Mouse (Mus musculus) hindbrain, postnatal 0 days (tissue): ENCODE measurements at regions not wholly inside any gene's neighbourhood (a gene's known extent, or its start where the extent isn't known, plus 50 kb on each side); places are given as distances from the start of the nearest gene placed in this dataset.

Experiments used
- ATAC-seq: fragments of 200-750 bp; cut with Nextera tagmentation; 2 replicates; pipeline ENCODE4 v1.8.0; 2017; ENCODE audit warnings: mild to moderate bottlenecking, moderate TSS enrichment, moderate library complexity
- DNase-seq: peaks from one replicate; pipeline ENCODE4 v3.0.0-alpha.2; 2015; ENCODE audit warnings: low spot score
- H3K27ac ChIP-seq: fragments of 300-500 bp; sonication (generic); 2 replicates; pipeline ENCODE4 v1.5.1; 2014; ENCODE audit warnings: mild to moderate bottlenecking
- H3K27me3 ChIP-seq: fragments of 300-500 bp; sonication (generic); 2 replicates; pipeline ENCODE4 v1.6.1; 2014; ENCODE audit warnings: low read length, mixed read lengths; ENCODE audit not compliant: insufficient read depth
- H3K36me3 ChIP-seq: fragments of 300-500 bp; sonication (generic); 2 replicates; pipeline ENCODE4 v1.6.1; 2014; ENCODE audit warnings: low read length, mixed read lengths; ENCODE audit not compliant: insufficient read depth
- H3K4me1 ChIP-seq: fragments of 300-500 bp; sonication (generic); 2 replicates; pipeline ENCODE4 v1.6.1; 2014; ENCODE audit warnings: antibody characterized with exemption, low read length, mixed read lengths; ENCODE audit not compliant: insufficient read depth
- H3K4me2 ChIP-seq: fragments of 300-500 bp; sonication (generic); 2 replicates; pipeline ENCODE4 v1.6.1; 2014; ENCODE audit warnings: low read depth, mild to moderate bottlenecking, low read length, moderate library complexity, mixed read lengths
- H3K4me3 ChIP-seq: fragments of 300-500 bp; sonication (generic); 2 replicates; pipeline ENCODE4 v1.5.1; 2014; ENCODE audit warnings: low read length
- H3K9ac ChIP-seq: fragments of 300-500 bp; sonication (generic); replicated peaks from 2 replicates; pipeline ENCODE4 v1.6.1; 2014; ENCODE audit warnings: mild to moderate bottlenecking, low read length, moderate library complexity, mixed read lengths
- H3K9me3 ChIP-seq: fragments of 300-500 bp; sonication (generic); 2 replicates; pipeline ENCODE4 v1.6.1; 2016; ENCODE audit warnings: low read length, mixed read lengths
- CTCF ChIP-seq: IDR thresholded peaks from 2 replicates; pipeline ENCODE4 v1.5.1; 2016; ENCODE audit warnings: antibody characterized with exemption, control low read depth, low read depth
- WGBS: fragments of 180-500 bp; shearing (Covaris S2); extraction: QIAGEN DNeasy Blood & Tissue Kit; methylation state at CpG from one replicate; pipeline ENCODE4 v1.1.7; 2014; 5-methylcytosine and 5-hydroxymethylcytosine counted together

DNA sequence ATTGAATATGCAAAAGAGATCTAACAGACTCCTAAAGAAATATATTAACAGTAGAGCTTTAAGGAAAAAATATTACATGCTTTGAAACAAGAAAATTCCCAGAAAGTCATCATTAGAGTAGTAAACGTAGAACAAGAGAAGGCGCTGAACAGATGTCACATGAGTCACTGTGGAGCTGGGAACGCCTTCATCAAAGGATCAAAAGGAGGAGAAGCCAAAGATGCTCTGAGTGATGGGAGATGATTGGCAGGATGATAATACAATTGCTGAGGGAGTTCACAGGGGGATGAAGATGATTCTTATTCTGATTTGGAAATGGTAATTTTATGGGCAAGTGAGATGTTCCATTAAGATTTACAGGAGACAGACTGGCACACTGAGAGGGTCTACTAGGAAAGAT, 417.1 kb upstream of the Syt1 start:
- Histone ChIP-seq H3K27ac (no peak overlapping the region), H3K4me3 (no peak overlapping the region), H3K36me3 (no peaks in the 10 kb centered on the region), H3K9me3 (no peaks in the 10 kb centered on the region), H3K9ac (no peak overlapping the region), H3K4me2 (no peak overlapping the region), H3K4me1 (no peaks in the 10 kb centered on the region), H3K27me3 (no peaks in the 10 kb centered on the region)
- TF ChIP-seq CTCF = no peak
- DNase-seq (no peak), ATAC-seq (no peak)
- WGBS = 69% methylated on average over 3 of the region's 3 CpGs

GRCm38 (mm10) chr10:109407011-109407410, 396.2 kb upstream of the Syt1 start:
- H3K4me2 ChIP-seq = no peak overlapping the region
- H3K27ac ChIP-seq = no peak overlapping the region
- no peaks in the 10 kb centered on the region for H3K9me3 ChIP-seq
- H3K27me3 ChIP-seq = no peaks in the 10 kb centered on the region
- DNase-seq (peak; percentile 13), ATAC-seq (no peak)
- H3K9ac ChIP-seq = no peak overlapping the region
- H3K4me3 ChIP-seq = no peak overlapping the region
- 62% methylated on average over 3 of the region's 3 CpGs for WGBS
- no peak for TF ChIP-seq CTCF
- H3K36me3 ChIP-seq = no peaks in the 10 kb centered on the region
- no peaks in the 10 kb centered on the region for H3K4me1 ChIP-seq

DNA sequence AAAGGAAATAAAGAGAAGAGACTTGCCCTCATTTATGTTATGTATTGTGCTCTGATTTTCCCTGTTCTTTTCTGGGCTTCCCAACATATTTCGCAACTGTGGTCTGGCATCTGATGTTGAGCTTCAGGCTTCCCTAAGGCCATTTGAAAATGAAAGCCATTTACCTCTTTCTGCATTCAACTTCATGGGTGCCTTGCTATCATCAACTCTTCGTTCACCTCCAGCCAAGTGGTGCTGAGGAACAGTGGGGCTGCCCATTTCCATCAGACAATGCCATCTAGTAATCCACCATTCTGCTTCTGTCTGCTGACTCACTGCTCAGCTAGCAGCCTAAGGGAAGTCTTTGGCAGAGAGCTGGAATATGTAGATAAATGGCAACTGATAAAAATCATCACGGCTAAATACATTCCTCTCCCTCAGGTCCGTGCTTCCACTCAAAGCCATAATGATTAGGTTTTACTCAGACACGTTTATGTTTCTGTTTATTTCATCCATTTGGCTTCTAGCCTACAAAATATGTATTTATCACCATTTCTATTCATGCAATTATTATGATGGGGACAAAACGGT, 394.4 kb upstream of the Syt1 start:
- Histone ChIP-seq H3K27me3 (no peaks in the 10 kb centered on the region), H3K27ac (no peak overlapping the region), H3K9me3 (no peaks in the 10 kb centered on the region), H3K9ac (no peak overlapping the region), H3K36me3 (no peaks in the 10 kb centered on the region), H3K4me1 (no peaks in the 10 kb centered on the region), H3K4me3 (no peak overlapping the region), H3K4me2 (no peak overlapping the region)
- no peak for TF ChIP-seq CTCF
- ATAC-seq (no peak), DNase-seq (peak; percentile 2)
- 75% methylated on average over 6 of the region's 6 CpGs for WGBS

- no peak for TF ChIP-seq CTCF
- Histone ChIP-seq H3K9ac (no peak overlapping the region), H3K4me1 (no peaks in the 10 kb centered on the region), H3K36me3 (no peaks in the 10 kb centered on the region), H3K9me3 (no peaks in the 10 kb centered on the region), H3K27me3 (no peaks in the 10 kb centered on the region), H3K4me3 (no peak overlapping the region), H3K4me2 (no peak overlapping the region), H3K27ac (no peak overlapping the region)
- 44% methylated on average over 4 of the region's 4 CpGs for WGBS
- ATAC-seq (peak; percentile 53; the same call in 1 of the 2 replicates), DNase-seq (peak; percentile 76)
Measured at GRCm38 (mm10) chr10:109383758-109384157, 373.0 kb upstream of the Syt1 start.

GRCm38 (mm10) chr10:109378846-109379245, 368.1 kb upstream of the Syt1 start:
- no peak overlapping the region for H3K4me2 ChIP-seq
- no peak for TF ChIP-seq CTCF
- H3K4me1 ChIP-seq = no peaks in the 10 kb centered on the region
- WGBS = 89% methylated on average over 4 of the region's 4 CpGs
- no peak overlapping the region for H3K4me3 ChIP-seq
- DNase-seq (no peak), ATAC-seq (no peak)
- H3K9ac ChIP-seq = no peak overlapping the region
- no peaks in the 10 kb centered on the region for H3K27me3 ChIP-seq
- no peaks in the 10 kb centered on the region for H3K36me3 ChIP-seq
- H3K27ac ChIP-seq = no peak overlapping the region
- no peaks in the 10 kb centered on the region for H3K9me3 ChIP-seq

- no peaks in the 10 kb centered on the region for H3K4me1 ChIP-seq
- H3K4me2 ChIP-seq = no peak overlapping the region
- H3K4me3 ChIP-seq = no peak overlapping the region
- no peaks in the 10 kb centered on the region for H3K27me3 ChIP-seq
- H3K27ac ChIP-seq = no peak overlapping the region
- H3K9me3 ChIP-seq = no peaks in the 10 kb centered on the region
- DNase-seq (peak; percentile 45), ATAC-seq (0 out of 2 replicates have a peak, but pooled peaks have one; percentile 38)
- H3K36me3 ChIP-seq = no peaks in the 10 kb centered on the region
- 26% methylated on average over 1 of the region's 1 CpGs for WGBS
- TF ChIP-seq CTCF = no peak
- H3K9ac ChIP-seq = no peak overlapping the region
Measured at GRCm38 (mm10) chr10:109360161-109360560, 349.4 kb upstream of the Syt1 start.

DNA sequence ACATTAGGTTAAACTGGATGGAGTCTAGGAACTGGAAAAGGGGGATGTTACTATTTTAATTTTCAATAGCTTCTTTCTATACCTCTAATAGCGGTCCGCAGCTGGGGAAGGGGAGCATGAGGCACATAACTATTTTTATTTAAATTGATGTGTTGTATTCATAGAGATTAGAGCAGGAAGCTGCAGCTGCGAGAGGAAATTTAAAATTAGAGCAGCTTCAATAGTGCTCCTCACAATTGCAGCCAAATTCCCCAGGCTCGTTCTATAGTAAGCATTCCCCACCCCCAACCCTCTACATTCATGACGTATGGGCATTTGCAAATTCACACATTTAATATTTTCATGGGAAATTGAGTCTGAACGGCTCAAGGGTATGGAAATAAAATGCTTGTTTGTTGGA, 348.0 kb upstream of the Syt1 start:
- DNase-seq (no peak), ATAC-seq (no peak)
- Histone ChIP-seq H3K4me2 (no peak overlapping the region), H3K4me3 (no peak overlapping the region), H3K27me3 (no peaks in the 10 kb centered on the region), H3K9me3 (no peaks in the 10 kb centered on the region), H3K27ac (no peak overlapping the region), H3K4me1 (no peaks in the 10 kb centered on the region), H3K36me3 (no peaks in the 10 kb centered on the region), H3K9ac (no peak overlapping the region)
- no peak for TF ChIP-seq CTCF
- 60% methylated on average over 6 of the region's 6 CpGs for WGBS
